Mouse (Mus musculus) cerebellum, postnatal 10 days (tissue): ENCODE results near the gene Nampt.
A peak's percentile ranks its signal among the peaks of the same experiment; 100 is the strongest.

Experiments
- DNase-seq, 2 experiments: peaks; one replicate each; pipeline ENCODE4 v3.0.0; 2021; ENCODE audit warnings: mixed read lengths in 2 of 2

The Nampt gene

GRCm38 (mm10) chr12:32819416-32819815 is at the start of gene Nampt:
Gene Nampt, plus strand, starts transcription at chr12:32819545.
- DNase-seq, result peak; percentile 57 to 65

- no peak for DNase-seq
Measured at GRCm38 (mm10) chr12:32770766-32771165, 48.6 kb upstream of the Nampt start.

- no peak for DNase-seq
Measured at GRCm38 (mm10) chr12:32774592-32774991, 44.8 kb upstream of the Nampt start.

- no peak for DNase-seq
Measured at GRCm38 (mm10) chr12:32789092-32789491, 30.3 kb upstream of the Nampt start.

GRCm38 (mm10) chr12:32795765-32796471 is 23.4 kb upstream of the Nampt start:
- no peak for DNase-seq

- DNase-seq, result no peak
Measured at GRCm38 (mm10) chr12:32797438-32797837, 21.9 kb upstream of the Nampt start.

- no peak for DNase-seq
Measured at GRCm38 (mm10) chr12:32801078-32801477, 18.3 kb upstream of the Nampt start.

- DNase-seq, result no peak
Measured at GRCm38 (mm10) chr12:32805559-32805958, 13.8 kb upstream of the Nampt start.

- peak; percentile 99 to 100 for DNase-seq
Measured at GRCm38 (mm10) chr12:32819823-32820605, 669 bp downstream of the Nampt start.

GRCm38 (mm10) chr12:32820688-32821503 is 1.6 kb downstream of the Nampt start:
- peak; percentile 83 to 84 for DNase-seq

GRCm38 (mm10) chr12:32821504-32822011 is 2.2 kb downstream of the Nampt start:
- no peak for DNase-seq

GRCm38 (mm10) chr12:32822066-32822465 is 2.7 kb downstream of the Nampt start:
- no peak for DNase-seq

- no peak for DNase-seq
Measured at GRCm38 (mm10) chr12:32824586-32824985, 5.2 kb downstream of the Nampt start.

GRCm38 (mm10) chr12:32826971-32827370 is 7.6 kb downstream of the Nampt start:
- peak; percentile 81 to 84 for DNase-seq

- peak in 1 of 2 experiments; percentile 16 for DNase-seq
Measured at GRCm38 (mm10) chr12:32828137-32828760, 8.9 kb downstream of the Nampt start.

- peak; percentile 49 to 62 for DNase-seq
Measured at GRCm38 (mm10) chr12:32829321-32830090, 10.2 kb downstream of the Nampt start.

- no peak for DNase-seq
Measured at GRCm38 (mm10) chr12:32832076-32832475, 12.7 kb downstream of the Nampt start.

GRCm38 (mm10) chr12:32834781-32835180 is 15.4 kb downstream of the Nampt start:
- no peak for DNase-seq

- DNase-seq, result peak in 1 of 2 experiments; percentile 7
Measured at GRCm38 (mm10) chr12:32835235-32835634, 15.9 kb downstream of the Nampt start.

- DNase-seq, result no peak
Measured at GRCm38 (mm10) chr12:32838406-32838805, 19.1 kb downstream of the Nampt start.

- DNase-seq, result no peak
Measured at GRCm38 (mm10) chr12:32838954-32839353, 19.6 kb downstream of the Nampt start.
